Comparison of ENCODE assay signal across 7 mouse cellular contexts in the genomic region with DNA sequence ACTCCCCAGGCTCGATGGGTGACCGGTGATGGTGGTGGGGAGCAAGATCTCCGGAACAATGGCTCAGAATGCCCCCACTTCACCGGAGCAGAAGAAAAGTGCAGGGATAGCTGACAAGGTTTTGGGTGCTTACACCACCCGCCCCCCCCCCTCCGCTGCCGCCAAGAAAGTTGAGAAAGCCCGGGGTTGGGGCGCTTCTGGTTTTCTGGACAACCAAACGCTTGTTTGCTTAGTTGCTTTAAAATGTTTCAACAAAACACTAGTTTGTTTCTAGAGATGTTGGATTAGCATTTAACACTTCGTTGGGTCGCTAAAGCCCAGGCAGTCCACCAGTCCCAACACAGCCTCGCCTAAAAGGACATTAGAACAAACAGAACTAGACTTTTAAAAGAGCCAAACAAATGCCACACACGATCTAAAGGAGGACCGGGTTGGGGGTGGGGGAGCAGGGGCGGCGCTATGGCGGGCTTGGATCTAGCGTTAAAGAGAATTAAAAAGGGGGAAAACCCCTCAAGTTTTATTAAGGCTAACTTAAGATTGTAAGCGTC. TPM values are rescaled to one million over a fixed set of nuclear protein-coding genes. Genes with fewer than 3 reads are reported as not detected.
DNase-seq lines count a peak whose midpoint lies in the region; ATAC-seq lines count a peak whose summit lies in the region.

No protein-coding gene starts in this region.

- peaks cover 4% of the 10 kb centered on the region for H3K36me3 ChIP-seq in lung, embryonic 16.5 days (ENCODE audit: control insufficient read depth, insufficient read depth, low read length)
- H3K36me3 ChIP-seq in embryonic facial prominence, embryonic 14.5 days (ENCODE audit: control insufficient read depth, insufficient read depth, low read length): peaks cover 6% of the 10 kb centered on the region
- peaks cover 5% of the 10 kb centered on the region; the same call in 1 of the 2 replicates for H3K36me3 ChIP-seq in hindbrain, embryonic 14.5 days (replicated peaks; ENCODE audit: control insufficient read depth, insufficient read depth)
- H3K36me3 ChIP-seq in midbrain, embryonic 14.5 days (ENCODE audit: control insufficient read depth, insufficient read depth, low read length): no peaks in the 10 kb centered on the region

- no peak for DNase-seq in lung, adult 18-20 months
- no peak for DNase-seq in embryonic facial prominence, embryonic 14.5 days (ENCODE audit: low spot score)
- DNase-seq in hindbrain, embryonic 14.5 days (ENCODE audit: low spot score): no peak
- DNase-seq in midbrain, embryonic 14.5 days: no peak
- no peak for DNase-seq in urinary bladder, postnatal 14 days (ENCODE audit: low spot score)
- no peak for DNase-seq in ovary, postnatal 10 days (ENCODE audit: low spot score)

- peak overlapping the region; percentile 86 for H3K4me2 ChIP-seq in lung, embryonic 16.5 days (ENCODE audit: low read depth, low read length)
- H3K4me2 ChIP-seq in embryonic facial prominence, embryonic 14.5 days (ENCODE audit: low read depth, low read length): peak overlapping the region; percentile 90
- peak overlapping the region; percentile 90 for H3K4me2 ChIP-seq in hindbrain, embryonic 14.5 days (replicated peaks)
- H3K4me2 ChIP-seq in midbrain, embryonic 14.5 days (ENCODE audit: low read length): peak overlapping the region; percentile 93

- H3K4me1 ChIP-seq in lung, embryonic 16.5 days (replicated peaks; ENCODE audit: control insufficient read depth, insufficient read depth, low read length): peaks cover 17% of the 10 kb centered on the region
- peaks cover 12% of the 10 kb centered on the region for H3K4me1 ChIP-seq in embryonic facial prominence, embryonic 14.5 days (ENCODE audit: control insufficient read depth, insufficient read depth, low read length)
- peaks cover 32% of the 10 kb centered on the region for H3K4me1 ChIP-seq in hindbrain, embryonic 14.5 days (replicated peaks; ENCODE audit: control insufficient read depth, insufficient read depth, low read length)
- peaks cover 28% of the 10 kb centered on the region for H3K4me1 ChIP-seq in midbrain, embryonic 14.5 days (ENCODE audit: control insufficient read depth, insufficient read depth, low read length)

- peak overlapping the region; percentile 92 for H3K9ac ChIP-seq in lung, embryonic 16.5 days (ENCODE audit: low read length)
- H3K9ac ChIP-seq in embryonic facial prominence, embryonic 14.5 days (ENCODE audit: low read depth, low read length): peak overlapping the region; percentile 92
- peak overlapping the region; percentile 90 for H3K9ac ChIP-seq in hindbrain, embryonic 14.5 days
- H3K9ac ChIP-seq in midbrain, embryonic 14.5 days (replicated peaks; ENCODE audit: low read length): peak overlapping the region; percentile 81

- H3K4me3 ChIP-seq in lung, embryonic 16.5 days (ENCODE audit: low read length): peak overlapping the region; percentile 94
- peak overlapping the region; percentile 75 for H3K4me3 ChIP-seq in embryonic facial prominence, embryonic 14.5 days (ENCODE audit: low read depth, low read length)
- peak overlapping the region; percentile 74 for H3K4me3 ChIP-seq in hindbrain, embryonic 14.5 days (replicated peaks; ENCODE audit: low read length)
- peak overlapping the region; percentile 60 for H3K4me3 ChIP-seq in midbrain, embryonic 14.5 days (replicated peaks; ENCODE audit: low read depth, low read length)

- ATAC-seq in lung, embryonic 16.5 days (ENCODE audit: low read depth): peak; percentile 45
- peak; percentile 5 for ATAC-seq in embryonic facial prominence, embryonic 14.5 days (ENCODE audit: low read depth)
- ATAC-seq in hindbrain, embryonic 14.5 days (ENCODE audit: low FRiP score): peak; percentile 21; the same call in 1 of the 2 replicates
- peak; percentile 22; the same call in 1 of the 2 replicates for ATAC-seq in midbrain, embryonic 14.5 days (ENCODE audit: low FRiP score, low TSS enrichment)

- H3K27me3 ChIP-seq in lung, embryonic 16.5 days (ENCODE audit: control insufficient read depth, insufficient read depth, low read depth, low read length): no peaks in the 10 kb centered on the region
- H3K27me3 ChIP-seq in embryonic facial prominence, embryonic 14.5 days (replicated peaks; ENCODE audit: control insufficient read depth, insufficient read depth, low read length): no peaks in the 10 kb centered on the region
- H3K27me3 ChIP-seq in hindbrain, embryonic 14.5 days (ENCODE audit: control insufficient read depth, insufficient read depth, low read length): peaks cover 14% of the 10 kb centered on the region; the same call in 1 of the 2 replicates
- peaks cover 13% of the 10 kb centered on the region; the same call in 1 of the 2 replicates for H3K27me3 ChIP-seq in midbrain, embryonic 14.5 days (ENCODE audit: control insufficient read depth, insufficient read depth, low read length)

- H3K27ac ChIP-seq in lung, embryonic 16.5 days (ENCODE audit: low read length): peak overlapping the region; percentile 100
- H3K27ac ChIP-seq in embryonic facial prominence, embryonic 14.5 days (replicated peaks; ENCODE audit: low read depth, low read length): peak overlapping the region; percentile 98
- H3K27ac ChIP-seq in hindbrain, embryonic 14.5 days: peak overlapping the region; percentile 93
- peak overlapping the region; percentile 88 for H3K27ac ChIP-seq in midbrain, embryonic 14.5 days (replicated peaks; ENCODE audit: low read depth, low read length)

- WGBS in lung, embryonic 16.5 days: under 1% methylated on average over 20 of the region's 20 CpGs
- under 1% methylated on average over 20 of the region's 20 CpGs for WGBS in embryonic facial prominence, embryonic 14.5 days
- WGBS in hindbrain, embryonic 14.5 days: under 1% methylated on average over 20 of the region's 20 CpGs
- WGBS in midbrain, embryonic 14.5 days: under 1% methylated on average over 20 of the region's 20 CpGs

- H3K9me3 ChIP-seq in lung, embryonic 16.5 days (ENCODE audit: control insufficient read depth, low read length): no peaks in the 10 kb centered on the region
- no peaks in the 10 kb centered on the region for H3K9me3 ChIP-seq in embryonic facial prominence, embryonic 14.5 days (ENCODE audit: control insufficient read depth, low read length)
- no peaks in the 10 kb centered on the region for H3K9me3 ChIP-seq in hindbrain, embryonic 14.5 days (ENCODE audit: control insufficient read depth, low read length)
- no peaks in the 10 kb centered on the region for H3K9me3 ChIP-seq in midbrain, embryonic 14.5 days (ENCODE audit: control insufficient read depth, low read length)

RNA-seq across cellular contexts. Expression of gene Dusp6, which starts 0.6 kb away (rescaled TPM):
- 79.3 and 80.3 TPM in 2 replicates for polyA plus RNA-seq in lung, embryonic 16.5 days (2015; fragmentation: Nextera tagmentation; extraction: Ambion mirVana)
- 65.2 and 79.7 TPM in 2 replicates for polyA plus RNA-seq in embryonic facial prominence, embryonic 14.5 days (2014; fragmentation: Nextera tagmentation; extraction: Ambion mirVana)
- polyA plus RNA-seq in hindbrain, embryonic 14.5 days (2014; fragmentation: Nextera tagmentation; extraction: Ambion mirVana): 28.4 and 33.0 TPM in 2 replicates
- 20.7 and 25.4 TPM in 2 replicates for polyA plus RNA-seq in midbrain, embryonic 14.5 days (2014; fragmentation: Nextera tagmentation; extraction: Ambion mirVana)
